Mouse (Mus musculus) heart, adult 2 months (tissue): ENCODE measurements around the gene H2-T24.
"Not testable (repeated sequence)": the region's sequence is repeated elsewhere in the genome, so short reads cannot be mapped to it uniquely, and the experiment has no call there.

Source experiments
- CTCF ChIP-seq: fragments of 200-600 bp; IDR thresholded peaks from 2 replicates; pipeline ENCODE4 v1.8.1; 2022; ENCODE audit warnings: antibody characterized with exemption, mild to moderate bottlenecking, moderate library complexity
- EP300 ChIP-seq: fragments of 200-500 bp; IDR thresholded peaks from 2 replicates; pipeline ENCODE4 v1.6.1; 2011; ENCODE audit warnings: low read depth, low read length, control low read depth; ENCODE audit not compliant: insufficient read depth

- not testable (repeated sequence) for TF ChIP-seq CTCF, EP300
These were observed 16.0 kb downstream of the H2-T24 start for GRCm38 (mm10) chr17:36004409-36004808.
